Mouse (Mus musculus): Measurements from ENCODE around the gene Prrg2. TPM values are rescaled to one million over a fixed set of nuclear protein-coding genes. Genes with fewer than 3 reads are reported as not detected.
"Not testable (repeated sequence)": the region's sequence is repeated elsewhere in the genome, so short reads cannot be mapped to it uniquely, and the experiment has no call there.

Gene Prrg2
- total RNA-seq (2021) = 1 to 10 TPM; 5.5 to 6.2 TPM
- polyA plus RNA-seq (2012; rRNA removed) = 19.8 and 23.6 TPM in 2 replicates
- long read RNA-seq, partial matches to known transcripts = 0 of 12 reads
- long read RNA-seq, other reads (novel, unspliced or antisense) = 10 of 12 reads

- intact Hi-C loops (cut with DNase I) = no loop called here
- TF ChIP-seq EP300 (IDR thresholded peaks at IDR 0.05; ENCODE audit: insufficient read depth, low read depth, low read length) = peak; percentile 94
- TF ChIP-seq CTCF (IDR thresholded peaks at IDR 0.05) = peak; percentile 53
- TF ChIP-seq POLR2A (IDR thresholded peaks at IDR 0.05; ENCODE audit: insufficient read depth, low read depth, low read length) = peak; percentile 94
- WGBS = under 1% methylated on average over 31 of the region's 31 CpGs
Observed at GRCm38 (mm10) chr7:45062239-45062835, at the start of gene Prrg2, which contains the start of gene Nosip. Gene Prrg2 (minus strand): TSS chr7:45062677. Gene Nosip (plus strand): TSS chr7:45062429.

GRCm38 (mm10) chr7:45111940-45112339 is 49.5 kb upstream of the Prrg2 start:
- DNase-seq = no peak
- Histone ChIP-seq H3K4me1 (ENCODE audit: control insufficient read depth, insufficient read depth, low read length) (no peaks in the 10 kb centered on the region), H3K4me3 (no peak overlapping the region), H3K27me3 (ENCODE audit: control insufficient read depth, insufficient read depth, low read length) (no peaks in the 10 kb centered on the region), H3K79me2 (replicated peaks; ENCODE audit: control insufficient read depth, insufficient read depth, low read length) (no peaks in the 10 kb centered on the region), H3K27ac (no peak overlapping the region), H3K9ac (ENCODE audit: low read depth, low read length) (no peak overlapping the region), H3K36me3 (ENCODE audit: control insufficient read depth, insufficient read depth, low read length) (no peaks in the 10 kb centered on the region)
- TF ChIP-seq EP300 (IDR thresholded peaks at IDR 0.05; ENCODE audit: insufficient read depth, low read depth, low read length) (no peak), CTCF (IDR thresholded peaks at IDR 0.05) (no peak)
- intact Hi-C loops (cut with DNase I) = no loop called here
- WGBS = 79% methylated on average over 2 of the region's 2 CpGs

More at GRCm38 (mm10) chr7:45062239-45062835, at the start of gene Prrg2, which contains the start of gene Nosip:
- DNase-seq = peak; percentile 94 to 95
- H3K36me3 ChIP-seq (ENCODE audit: control insufficient read depth, insufficient read depth, low read length) = no peaks in the 10 kb centered on the region
- peak within 1 kb of the TSS; percentile 88 for H3K9ac ChIP-seq (ENCODE audit: low read depth, low read length)
- H3K79me2 ChIP-seq (replicated peaks; ENCODE audit: control insufficient read depth, insufficient read depth, low read length) = no peaks in the 10 kb centered on the region; the same call in 1 of the 2 replicates
- peak within 1 kb of the TSS; percentile 99 for H3K27ac ChIP-seq
- no peaks in the 10 kb centered on the region for H3K27me3 ChIP-seq (ENCODE audit: control insufficient read depth, insufficient read depth, low read length)
- H3K4me3 ChIP-seq = peak within 1 kb of the TSS; percentile 91
- peaks cover 4% of the 10 kb centered on the region; the same call in 1 of the 2 replicates for H3K4me1 ChIP-seq (ENCODE audit: control insufficient read depth, insufficient read depth, low read length)

GRCm38 (mm10) chr7:45110089-45110488 is 47.6 kb upstream of the Prrg2 start:
- H3K4me1 ChIP-seq (ENCODE audit: control insufficient read depth, insufficient read depth, low read length); DNase-seq; H3K36me3 ChIP-seq (ENCODE audit: control insufficient read depth, insufficient read depth, low read length); H3K9ac ChIP-seq (ENCODE audit: low read depth, low read length); H3K27ac ChIP-seq; H3K27me3 ChIP-seq (ENCODE audit: control insufficient read depth, insufficient read depth, low read length); intact Hi-C loops (cut with DNase I); H3K4me3 ChIP-seq; H3K79me2 ChIP-seq (replicated peaks; ENCODE audit: control insufficient read depth, insufficient read depth, low read length): not testable (repeated sequence)
- 92% methylated on average over 4 of the region's 4 CpGs for WGBS

GRCm38 (mm10) chr7:45107052-45107645 is 44.7 kb upstream of the Prrg2 start:
- intact Hi-C loops (cut with DNase I) = no loop called here
- 61% methylated on average over 5 of the region's 5 CpGs for WGBS
- Histone ChIP-seq H3K4me3 (no peak overlapping the region), H3K9ac (ENCODE audit: low read depth, low read length) (no peak overlapping the region), H3K27ac (no peak overlapping the region), H3K27me3 (ENCODE audit: control insufficient read depth, insufficient read depth, low read length) (no peaks in the 10 kb centered on the region), H3K36me3 (ENCODE audit: control insufficient read depth, insufficient read depth, low read length) (0 out of 2 replicates have a peak, but pooled peaks cover 4% of the 10 kb centered on the region), H3K79me2 (replicated peaks; ENCODE audit: control insufficient read depth, insufficient read depth, low read length) (peaks cover 2% of the 10 kb centered on the region), H3K4me1 (ENCODE audit: control insufficient read depth, insufficient read depth, low read length) (peaks cover 12% of the 10 kb centered on the region)
- no peak for DNase-seq
- TF ChIP-seq EP300 (IDR thresholded peaks at IDR 0.05; ENCODE audit: insufficient read depth, low read depth, low read length) = no peak

- Histone ChIP-seq H3K27ac (no peak overlapping the region), H3K9ac (ENCODE audit: low read depth, low read length) (no peak overlapping the region), H3K4me1 (ENCODE audit: control insufficient read depth, insufficient read depth, low read length) (peaks cover 14% of the 10 kb centered on the region), H3K27me3 (ENCODE audit: control insufficient read depth, insufficient read depth, low read length) (no peaks in the 10 kb centered on the region), H3K36me3 (ENCODE audit: control insufficient read depth, insufficient read depth, low read length) (0 out of 2 replicates have a peak, but pooled peaks cover 4% of the 10 kb centered on the region), H3K4me3 (no peak overlapping the region), H3K79me2 (replicated peaks; ENCODE audit: control insufficient read depth, insufficient read depth, low read length) (peaks cover 2% of the 10 kb centered on the region)
- intact Hi-C loops (cut with DNase I) = no loop called here
- TF ChIP-seq POLR2A (IDR thresholded peaks at IDR 0.05; ENCODE audit: insufficient read depth, low read depth, low read length) (no peak), EP300 (IDR thresholded peaks at IDR 0.05; ENCODE audit: insufficient read depth, low read depth, low read length) (no peak), CTCF (IDR thresholded peaks at IDR 0.05) (no peak)
- 78% methylated on average over 6 of the region's 6 CpGs for WGBS
- no peak for DNase-seq
Observed at GRCm38 (mm10) chr7:45106441-45106840, 44.0 kb upstream of the Prrg2 start.

DNA sequence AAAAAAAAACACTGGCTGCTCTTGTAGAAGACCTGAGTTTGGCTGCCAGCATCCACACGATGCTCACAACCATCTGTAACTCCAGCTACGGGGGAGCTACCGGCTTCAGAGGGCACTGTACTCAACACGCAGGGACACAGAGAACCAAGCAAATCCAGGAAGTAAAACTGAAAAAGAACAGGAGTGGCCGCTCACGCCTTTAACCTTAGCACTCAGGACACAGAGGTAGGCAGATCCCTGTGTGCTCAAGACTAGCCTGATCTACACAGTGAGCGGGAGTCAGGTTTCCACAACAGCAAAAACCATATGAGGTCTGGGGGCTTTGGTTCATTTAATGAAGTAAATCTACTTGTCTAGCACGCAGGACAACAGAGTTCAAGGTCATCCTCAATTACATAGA is 43.0 kb upstream of the Prrg2 start:
- DNase-seq = no peak
- 82% methylated on average over 8 of the region's 8 CpGs for WGBS
- no peak overlapping the region for H3K9ac ChIP-seq (ENCODE audit: low read depth, low read length)
- peaks cover 2% of the 10 kb centered on the region for H3K79me2 ChIP-seq (replicated peaks; ENCODE audit: control insufficient read depth, insufficient read depth, low read length)
- no peak overlapping the region for H3K27ac ChIP-seq
- H3K27me3 ChIP-seq (ENCODE audit: control insufficient read depth, insufficient read depth, low read length) = no peaks in the 10 kb centered on the region
- peaks cover 16% of the 10 kb centered on the region for H3K4me1 ChIP-seq (ENCODE audit: control insufficient read depth, insufficient read depth, low read length)
- intact Hi-C loops (cut with DNase I) = no loop called here
- H3K4me3 ChIP-seq = no peak overlapping the region
- TF ChIP-seq CTCF (IDR thresholded peaks at IDR 0.05) (no peak), POLR2A (IDR thresholded peaks at IDR 0.05; ENCODE audit: insufficient read depth, low read depth, low read length) (no peak), EP300 (IDR thresholded peaks at IDR 0.05; ENCODE audit: insufficient read depth, low read depth, low read length) (no peak)
- H3K36me3 ChIP-seq (ENCODE audit: control insufficient read depth, insufficient read depth, low read length) = 0 out of 2 replicates have a peak, but pooled peaks cover 4% of the 10 kb centered on the region

Data from heart, adult 2 months (tissue).